Mouse (Mus musculus): ENCODE measurements around the gene Gm21739. TPM values are rescaled to one million over a fixed set of nuclear protein-coding genes. Genes with fewer than 3 reads are reported as not detected.
"Not testable (repeated sequence)": the region's sequence is repeated elsewhere in the genome, so short reads cannot be mapped to it uniquely, and the experiment has no call there.

Gm21739 gene
- total RNA-seq (2014; fragmentation: Nextera tagmentation) (not detected in 2 replicates), total RNA-seq (2017) (not detected in 2 replicates)

- not testable (repeated sequence) for ATAC-seq (replicated peaks; ENCODE audit: low FRiP score, low TSS enrichment, poor library complexity, severe bottlenecking)
Measured at GRCm38 (mm10) chrY:44264344-44264743, at the start of gene Gm21739. TSS of gene Gm21739 (minus strand) at chrY:44264444.
